In the genomic region with DNA sequence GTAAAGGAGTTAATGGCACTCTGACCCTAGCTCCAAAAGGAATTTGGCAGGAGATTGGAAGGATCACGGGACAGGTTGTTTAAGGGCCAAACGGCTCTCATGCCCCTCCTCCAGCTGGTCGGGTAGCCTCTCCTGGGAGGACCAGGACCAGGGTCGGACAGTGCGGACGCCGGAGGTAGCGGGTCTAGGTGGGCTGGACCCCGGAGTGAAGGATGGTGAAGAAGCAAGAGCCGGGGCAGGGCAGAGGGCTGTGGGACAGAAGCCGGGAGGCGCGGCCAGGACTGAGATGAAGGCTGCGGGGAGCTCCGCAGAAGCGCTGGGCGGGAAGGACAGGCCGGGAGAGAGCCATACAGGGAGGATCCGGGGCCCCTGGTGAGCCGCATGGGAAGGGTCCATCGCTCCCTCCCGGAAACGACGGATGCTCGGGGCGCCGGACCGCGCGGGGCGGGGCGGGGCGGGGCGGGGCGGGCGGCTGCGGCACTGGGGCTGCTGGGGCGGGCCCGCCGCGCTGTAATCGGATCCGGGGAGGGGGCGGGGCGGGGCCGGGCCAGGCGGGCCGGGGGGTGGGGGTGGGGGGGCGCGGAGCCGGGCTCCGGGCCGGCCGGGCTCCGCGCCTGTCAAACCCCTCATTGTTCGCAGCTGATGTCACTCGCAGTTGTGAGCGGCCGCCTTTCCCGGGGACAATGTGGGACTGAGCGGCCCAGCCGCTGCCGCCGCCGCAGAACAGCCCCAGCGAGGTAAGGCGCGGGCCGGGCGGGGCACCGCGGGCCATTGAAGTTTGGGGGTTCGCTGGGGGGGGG, we compare ENCODE assay signal across 8 mouse cellular contexts. TPM values are rescaled to one million over a fixed set of nuclear protein-coding genes. Genes with fewer than 3 reads are reported as not detected.
DNase-seq lines count a peak whose midpoint lies in the region; ATAC-seq and TF ChIP-seq lines count a peak whose summit lies in the region.

Gene Pcbp4 (plus strand): TSS at position 21 of the 800 bp plus-strand sequence.

- H3K27ac ChIP-seq in forebrain, embryonic 14.5 days (ENCODE audit: low read depth, low read length), result peak within 1 kb of the TSS; percentile 92
- peak within 1 kb of the TSS; percentile 97 for H3K27ac ChIP-seq in layer of hippocampus, adult 2 months
- peak within 1 kb of the TSS; percentile 89 for H3K27ac ChIP-seq in lung, embryonic 15.5 days

- peak; percentile 71 for DNase-seq in layer of hippocampus, adult 11-12 months (ENCODE audit: low spot score)
- no peak for DNase-seq in layer of hippocampus, adult 9-10 months (ENCODE audit: low spot score)
- DNase-seq in brain, adult 2 months (ENCODE audit: low read depth, low spot score), result peak; percentile 85
- peak; percentile 85 for DNase-seq in forebrain, embryonic 14.5 days (ENCODE audit: low spot score)
- DNase-seq in layer of hippocampus, adult 2 months (ENCODE audit: low spot score in 2 of 2), result peak in 1 of 2 experiments; percentile 58
- DNase-seq in ovary, postnatal 14 days (ENCODE audit: low spot score), result peak; percentile 48

- H3K4me1 ChIP-seq in forebrain, embryonic 14.5 days (ENCODE audit: control insufficient read depth, insufficient read depth, low read length), result peaks cover 40% of the 10 kb centered on the region
- H3K4me1 ChIP-seq in lung, embryonic 15.5 days, result peaks cover 77% of the 10 kb centered on the region

- under 1% methylated on average over 36 of the region's 74 CpGs for WGBS in forebrain, embryonic 14.5 days
- under 1% methylated on average over 45 of the region's 74 CpGs for WGBS in lung, embryonic 15.5 days

- no peaks in the 10 kb centered on the region for H3K27me3 ChIP-seq in forebrain, embryonic 14.5 days (replicated peaks; ENCODE audit: control insufficient read depth, insufficient read depth, low read length)
- H3K27me3 ChIP-seq in lung, embryonic 15.5 days, result no peaks in the 10 kb centered on the region

- no peaks in the 10 kb centered on the region for H3K36me3 ChIP-seq in forebrain, embryonic 14.5 days (ENCODE audit: control insufficient read depth, insufficient read depth, low read length)
- no peaks in the 10 kb centered on the region for H3K36me3 ChIP-seq in lung, embryonic 15.5 days

- TF ChIP-seq CTCF in layer of hippocampus, adult 2 months (conservative IDR thresholded peaks at IDR 0.05), result no peak

- peak; percentile 77 for ATAC-seq in forebrain, embryonic 14.5 days
- ATAC-seq in hematopoietic stem cell, adult 5-6 weeks (replicated peaks in 1 of 2; ENCODE audit: insufficient read depth in 1 of 2, low FRiP score in 2 of 2, low TSS enrichment in 1 of 2, low read depth in 1 of 2, poor library complexity in 2 of 2, severe bottlenecking in 2 of 2), result peak; percentile 21 to 29; a peak in 3 of 4 replicates
- ATAC-seq in lung, embryonic 15.5 days (ENCODE audit: borderline replicate concordance, extremely low read depth, low FRiP score, low TSS enrichment), result peak; percentile 77

- peak within 1 kb of the TSS; percentile 70 for H3K4me3 ChIP-seq in forebrain, embryonic 14.5 days (ENCODE audit: low read depth, low read length)
- peak within 1 kb of the TSS; percentile 72 for H3K4me3 ChIP-seq in layer of hippocampus, adult 2 months
- peak within 1 kb of the TSS; percentile 74 for H3K4me3 ChIP-seq in lung, embryonic 15.5 days

- peak within 1 kb of the TSS; percentile 79 for H3K9ac ChIP-seq in forebrain, embryonic 14.5 days (ENCODE audit: low read length)
- peak within 1 kb of the TSS; percentile 69 for H3K9ac ChIP-seq in lung, embryonic 15.5 days

- H3K4me2 ChIP-seq in forebrain, embryonic 14.5 days (ENCODE audit: low read length), result peak within 1 kb of the TSS; percentile 99
- peak within 1 kb of the TSS; percentile 94 for H3K4me2 ChIP-seq in lung, embryonic 15.5 days

- H3K9me3 ChIP-seq in forebrain, embryonic 14.5 days (replicated peaks; ENCODE audit: control insufficient read depth, low read length), result no peaks in the 10 kb centered on the region
- H3K9me3 ChIP-seq in lung, embryonic 15.5 days, result no peaks in the 10 kb centered on the region

RNA-seq across cellular contexts. Expression of gene Pcbp4, which starts in this region (rescaled TPM):
- 199 and 226 TPM in 2 replicates for polyA plus RNA-seq in forebrain, embryonic 14.5 days (2014; fragmentation: Nextera tagmentation; extraction: Ambion mirVana)
- total RNA-seq in hematopoietic stem cell, adult 5-6 weeks (2017), result 2.1 and 3.3 TPM in 2 replicates
- total RNA-seq in layer of hippocampus, adult 2 months (2021), result 100 to 1,000 TPM; 187 to 205 TPM
- 80.6 and 87.8 TPM in 2 replicates for polyA plus RNA-seq in lung, embryonic 15.5 days (2015; fragmentation: Nextera tagmentation; extraction: Ambion mirVana)

Comparison
In these comparisons a context has a peak if more than half of its experiments do, and no peak if none do; other contexts are left out.
1. RNA of gene Pcbp4 (total RNA-seq): 187 to 205 TPM in layer of hippocampus, adult 2 months; 2.1 to 3.3 TPM in hematopoietic stem cell, adult 5-6 weeks; every median in the first group is over 10 times any median in the second.
2. ATAC-seq: peak in every context shown above with its lines; median percentile 77 in forebrain, embryonic 14.5 days; 77 in lung, embryonic 15.5 days; 25 in hematopoietic stem cell, adult 5-6 weeks.
3. Peak in every context shown above with its lines, with median percentiles within 50 percentile points of each other: H3K27ac ChIP-seq and H3K4me3 ChIP-seq.